Mouse (Mus musculus) small intestine, adult 2 months (tissue): ENCODE measurements around the gene Anapc2.

ENCODE experiments used
- CTCF ChIP-seq: fragments of 200-500 bp; IDR thresholded peaks from 2 replicates; pipeline ENCODE4 v1.5.1; 2012; ENCODE audit warnings: low read depth, mild to moderate bottlenecking, control low read depth, inconsistent platforms, low read length, moderate library complexity, mixed read lengths; ENCODE audit not compliant: insufficient replicate concordance, insufficient read length; ENCODE audit errors: extremely low read depth
- POLR2A ChIP-seq: fragments of 200-500 bp; IDR thresholded peaks from 2 replicates; pipeline ENCODE4 v1.6.1; 2012; ENCODE audit warnings: low read depth, mild to moderate bottlenecking, control low read depth, inconsistent platforms, low read length, moderate library complexity

DNA sequence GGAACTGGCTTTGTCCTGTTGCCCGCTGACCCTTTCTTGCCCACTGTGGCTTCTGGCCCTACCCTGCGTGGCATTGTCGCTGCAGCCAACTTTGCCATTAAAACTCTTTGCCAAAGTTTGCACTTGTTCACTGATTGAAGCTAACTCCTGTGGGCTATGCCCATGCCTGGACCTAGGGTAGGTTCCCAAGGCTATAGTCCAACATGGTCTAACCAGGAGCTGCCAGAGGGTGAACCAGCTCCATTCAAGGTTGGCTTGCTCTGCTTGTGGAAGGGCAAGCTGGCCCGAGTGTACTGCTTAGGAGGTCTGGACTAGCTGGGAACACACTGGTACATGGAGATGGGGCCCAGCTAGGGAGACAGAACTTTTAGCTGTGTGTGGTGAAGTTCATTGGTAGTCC is 28.1 kb upstream of the Anapc2 start:
- no peak for TF ChIP-seq CTCF
- no peak for TF ChIP-seq POLR2A
